10 mouse cellular contexts compared by ENCODE assay signal in the genomic region with DNA sequence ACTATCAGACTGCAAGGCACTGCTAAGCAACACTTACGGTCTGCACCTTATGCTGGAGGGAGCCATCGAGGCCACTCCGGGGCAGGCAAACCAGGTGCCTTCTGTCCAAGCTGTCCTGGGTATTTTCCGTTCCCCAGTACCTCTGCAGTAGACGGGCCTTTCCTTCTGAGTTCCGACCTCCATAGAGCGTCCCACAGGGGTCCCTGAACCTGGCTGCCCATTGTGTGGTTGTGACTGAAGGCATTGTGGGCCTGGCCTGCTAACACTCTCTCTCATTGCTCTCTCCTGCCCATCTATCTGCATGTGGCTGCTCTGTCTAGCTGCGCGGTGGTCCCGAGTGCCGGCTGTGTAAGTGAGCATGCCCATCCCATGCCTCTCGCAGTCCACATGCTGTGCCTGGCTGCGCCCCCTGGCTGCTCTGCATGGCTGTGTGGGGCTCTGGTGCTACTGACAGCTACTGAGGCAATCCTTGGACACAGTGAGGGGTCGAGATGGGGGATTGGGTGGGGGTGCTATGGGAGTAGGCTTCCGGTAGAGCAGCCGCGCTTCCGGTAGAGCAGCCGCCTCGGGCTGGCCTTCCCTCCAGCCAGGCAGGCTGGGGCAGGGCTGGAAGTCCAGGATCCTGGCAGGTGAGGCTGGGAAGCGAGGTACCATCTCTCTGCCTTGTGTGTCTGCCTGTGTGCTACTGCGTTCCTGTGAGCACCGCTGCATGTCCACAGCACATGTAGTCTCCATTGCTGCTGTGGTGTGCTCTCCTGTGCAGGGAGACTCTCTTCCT. TPM values are rescaled to one million over a fixed set of nuclear protein-coding genes. Genes with fewer than 3 reads are reported as not detected.
DNase-seq lines count a peak whose midpoint lies in the region; ATAC-seq and TF ChIP-seq lines count a peak whose summit lies in the region.
"Had no signal": no experiment of that assay in that cellular context is flagged by ENCODE, and none has a peak within 500 bp of the region (broad histone marks: within the 10 kb centered on the region; RNA-seq: fewer than 3 reads in every experiment).

No protein-coding gene starts in this region.

- H3K4me1 ChIP-seq in hindbrain, embryonic 12.5 days: peaks cover 23% of the 10 kb centered on the region
- peaks cover 19% of the 10 kb centered on the region for H3K4me1 ChIP-seq in neural tube, embryonic 12.5 days

- H3K36me3 ChIP-seq in hindbrain, embryonic 12.5 days: no peaks in the 10 kb centered on the region
- H3K36me3 ChIP-seq in neural tube, embryonic 12.5 days: peaks cover 2% of the 10 kb centered on the region; the same call in 1 of the 2 replicates
- H3K36me3 ChIP-seq: liver, embryonic 13.5 days had no signal

- no peak overlapping the region for H3K27ac ChIP-seq in layer of hippocampus, adult 2 months
- H3K27ac ChIP-seq in hindbrain, embryonic 12.5 days: no peak overlapping the region
- no peak overlapping the region for H3K27ac ChIP-seq in neural tube, embryonic 12.5 days
- H3K27ac ChIP-seq: liver, embryonic 13.5 days had no signal

- DNase-seq in layer of hippocampus, adult 2 months (ENCODE audit: low spot score in 2 of 2): no peak
- no peak for DNase-seq in layer of hippocampus, postnatal 36 days
- DNase-seq in embryo, embryonic 10.5 days (ENCODE audit: low spot score): peak; percentile 68
- no peak for DNase-seq in testis, postnatal 14 days (ENCODE audit: low spot score)
- DNase-seq in urinary bladder, postnatal 10 days (ENCODE audit: low spot score): no peak
- DNase-seq: adrenal gland, postnatal 14 days; liver, embryonic 13.5 days had no signal

- H3K9ac ChIP-seq in hindbrain, embryonic 12.5 days: no peak overlapping the region
- no peak overlapping the region for H3K9ac ChIP-seq in neural tube, embryonic 12.5 days
- H3K9ac ChIP-seq: liver, embryonic 13.5 days had no signal

- H3K9me3 ChIP-seq in hindbrain, embryonic 12.5 days (replicated peaks): no peaks in the 10 kb centered on the region
- H3K9me3 ChIP-seq in neural tube, embryonic 12.5 days: no peaks in the 10 kb centered on the region
- H3K9me3 ChIP-seq: liver, embryonic 13.5 days had no signal

- WGBS in hindbrain, embryonic 12.5 days: 22% methylated on average over 23 of the region's 23 CpGs
- WGBS in neural tube, embryonic 12.5 days: 24% methylated on average over 23 of the region's 23 CpGs

- H3K4me2 ChIP-seq in hindbrain, embryonic 12.5 days (replicated peaks): peak overlapping the region; percentile 41
- H3K4me2 ChIP-seq in neural tube, embryonic 12.5 days (replicated peaks): peak overlapping the region; percentile 50
- H3K4me2 ChIP-seq: liver, embryonic 13.5 days had no signal

- no peak overlapping the region for H3K4me3 ChIP-seq in layer of hippocampus, adult 2 months
- H3K4me3 ChIP-seq in hindbrain, embryonic 12.5 days: peak overlapping the region; percentile 15; the same call in 1 of the 2 replicates
- peak overlapping the region; percentile 5; the same call in 1 of the 2 replicates for H3K4me3 ChIP-seq in neural tube, embryonic 12.5 days
- H3K4me3 ChIP-seq: liver, embryonic 13.5 days had no signal

- H3K27me3 ChIP-seq in hindbrain, embryonic 12.5 days: peaks cover 50% of the 10 kb centered on the region
- peaks cover 45% of the 10 kb centered on the region for H3K27me3 ChIP-seq in neural tube, embryonic 12.5 days (replicated peaks)

- ATAC-seq in hindbrain, embryonic 12.5 days (ENCODE audit: low FRiP score): peak; percentile 65
- ATAC-seq in neural tube, embryonic 12.5 days (ENCODE audit: low FRiP score, low read depth): peak; percentile 30; the same call in 1 of the 2 replicates
- ATAC-seq in megakaryocyte progenitor cell, adult 5-6 weeks (replicated peaks; ENCODE audit: poor library complexity): no peak

- TF ChIP-seq CTCF in layer of hippocampus, adult 2 months (conservative IDR thresholded peaks at IDR 0.05): peak; percentile 61

RNA-seq across cellular contexts. Expression of gene Acr, which starts 11.5 kb away (rescaled TPM):
- 1 to 10 TPM in 1 of 2 experiments, under 1 TPM in 1; 0.92 to 1.3 TPM for total RNA-seq in layer of hippocampus, adult 2 months (2021)
- 1 to 10 TPM in 1 of 2 experiments, under 1 TPM in 1; 0.91 to 1.2 TPM for total RNA-seq in layer of hippocampus, postnatal 36 days (2021)
- polyA plus RNA-seq in hindbrain, embryonic 12.5 days (2016; fragmentation: Nextera tagmentation; extraction: Ambion mirVana): 1.2 and 1.3 TPM in 2 replicates
- 1.0 TPM in 2 replicates for polyA plus RNA-seq in neural tube, embryonic 12.5 days (2016; fragmentation: Nextera tagmentation; extraction: Ambion mirVana)
- not detected in 2 replicates for total RNA-seq in megakaryocyte progenitor cell, adult 5-6 weeks (2015)
- total RNA-seq in megakaryocyte progenitor cell, adult 5-6 weeks (2017): not detected in 2 replicates

RNA-seq across cellular contexts. Expression of gene Rabl2, which starts 35.1 kb away (rescaled TPM):
- 10 to 100 TPM; 29.6 to 29.9 TPM for total RNA-seq in layer of hippocampus, adult 2 months (2021)
- 10 to 100 TPM; 27.1 to 31.2 TPM for total RNA-seq in layer of hippocampus, postnatal 36 days (2021)
- 61.3 and 71.5 TPM in 2 replicates for polyA plus RNA-seq in hindbrain, embryonic 12.5 days (2016; fragmentation: Nextera tagmentation; extraction: Ambion mirVana)
- 74.7 and 82.9 TPM in 2 replicates for polyA plus RNA-seq in neural tube, embryonic 12.5 days (2016; fragmentation: Nextera tagmentation; extraction: Ambion mirVana)
- 14.3 and 17.1 TPM in 2 replicates for total RNA-seq in megakaryocyte progenitor cell, adult 5-6 weeks (2015)
- total RNA-seq in megakaryocyte progenitor cell, adult 5-6 weeks (2017): 7.4 and 11.2 TPM in 2 replicates

RNA-seq across cellular contexts. Expression of gene Shank3, which starts 57.2 kb away (rescaled TPM):
- 100 to 1,000 TPM; 243 to 251 TPM for total RNA-seq in layer of hippocampus, adult 2 months (2021)
- total RNA-seq in layer of hippocampus, postnatal 36 days (2021): 100 to 1,000 TPM; 244 to 255 TPM
- polyA plus RNA-seq in hindbrain, embryonic 12.5 days (2016; fragmentation: Nextera tagmentation; extraction: Ambion mirVana): 7.5 and 8.1 TPM in 2 replicates
- 4.8 and 7.1 TPM in 2 replicates for polyA plus RNA-seq in neural tube, embryonic 12.5 days (2016; fragmentation: Nextera tagmentation; extraction: Ambion mirVana)
- total RNA-seq in megakaryocyte progenitor cell, adult 5-6 weeks (2015): 1.8 and 4.2 TPM in 2 replicates
- total RNA-seq in megakaryocyte progenitor cell, adult 5-6 weeks (2017): 1.3 and 3.1 TPM in 2 replicates

Comparison
In these comparisons a context has a peak if more than half of its experiments do, and no peak if none do; other contexts are left out.
1. RNA of gene Shank3, which starts 57.2 kb away (total RNA-seq): 244 to 255 TPM in layer of hippocampus, postnatal 36 days and 243 to 251 TPM in layer of hippocampus, adult 2 months; 1.3 to 4.2 TPM in megakaryocyte progenitor cell, adult 5-6 weeks; every median in the first group is over 10 times any median in the second.